ENCODE assay signal across 8 mouse cellular contexts in the genomic region with DNA sequence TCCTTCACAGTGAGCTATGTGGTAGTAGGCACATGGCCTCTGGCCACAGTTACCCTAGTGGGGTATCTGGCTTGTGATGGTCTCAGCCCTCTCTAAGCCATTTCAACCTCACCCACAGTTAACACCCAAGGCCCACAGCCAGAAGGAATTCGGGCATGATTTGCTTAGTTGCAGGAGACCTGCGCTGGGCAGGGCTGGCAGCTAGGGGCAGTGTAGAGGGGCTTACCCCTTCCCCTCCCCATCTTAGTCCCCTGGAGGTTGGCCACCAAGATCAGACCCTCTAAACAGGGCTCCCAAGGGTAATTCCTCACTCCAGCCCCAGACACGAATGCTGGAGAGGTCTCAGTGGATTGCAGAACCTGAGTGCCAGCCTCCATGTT. TPM values are rescaled to one million over a fixed set of nuclear protein-coding genes. Genes with fewer than 3 reads are reported as not detected.
DNase-seq lines count a peak whose midpoint lies in the region; ATAC-seq lines count a peak whose summit lies in the region.

No protein-coding gene starts in this region.

- H3K27me3 ChIP-seq in hindbrain, embryonic 11.5 days (ENCODE audit: control insufficient read depth, insufficient read depth, low read length) = peaks cover 21% of the 10 kb centered on the region

- no peaks in the 10 kb centered on the region for H3K9me3 ChIP-seq in hindbrain, embryonic 11.5 days (ENCODE audit: control insufficient read depth, low read length)

- peak; percentile 38 for ATAC-seq in hindbrain, embryonic 11.5 days (ENCODE audit: low FRiP score)
- 0 out of 2 replicates have a peak, but pooled peaks have one; percentile 7 for ATAC-seq in megakaryocyte, adult 5-6 weeks (ENCODE audit: poor library complexity, severe bottlenecking)
- ATAC-seq in activated CD4-positive, CD25-positive, alpha-beta regulatory T cell, adult 4 months = no peak
- ATAC-seq in cerebellum, adult (ENCODE audit: insufficient number of reproducible peaks, low FRiP score, low TSS enrichment) = no peak

- peak overlapping the region; percentile 94 for H3K4me2 ChIP-seq in hindbrain, embryonic 11.5 days (replicated peaks; ENCODE audit: low read depth, low read length)

- 9% methylated on average over 3 of the region's 3 CpGs for WGBS in hindbrain, embryonic 11.5 days

- peak overlapping the region; percentile 37; the same call in 1 of the 2 replicates for H3K9ac ChIP-seq in hindbrain, embryonic 11.5 days (ENCODE audit: low read depth, low read length)

- no peak overlapping the region for H3K27ac ChIP-seq in hindbrain, embryonic 11.5 days (ENCODE audit: low read depth, low read length)

- intact Hi-C loops in left cerebral cortex, postnatal 4 days (cut with DNase I) = no loop called here

- peak overlapping the region; percentile 48 for H3K4me3 ChIP-seq in hindbrain, embryonic 11.5 days (ENCODE audit: low read depth, low read length)

- no peaks in the 10 kb centered on the region for H3K36me3 ChIP-seq in hindbrain, embryonic 11.5 days (ENCODE audit: control insufficient read depth, insufficient read depth, low read length)

- peak; percentile 68 for DNase-seq in left cerebral cortex, postnatal 4 days
- DNase-seq in left cerebral cortex, adult 8-10 months (ENCODE audit: low spot score in 2 of 2) = no peak
- DNase-seq in embryo, embryonic 10.5 days (ENCODE audit: low spot score) = peak; percentile 56
- DNase-seq in hindbrain, embryonic 11.5 days (ENCODE audit: low spot score) = peak; percentile 55
- DNase-seq in ovary, postnatal 14 days (ENCODE audit: low spot score) = no peak

- no peaks in the 10 kb centered on the region for H3K4me1 ChIP-seq in hindbrain, embryonic 11.5 days (replicated peaks; ENCODE audit: control insufficient read depth, insufficient read depth, low read length)

RNA-seq across cellular contexts. Expression of gene Sned1, which starts 0.9 kb away (rescaled TPM):
- 1 to 10 TPM; 8.4 to 8.6 TPM for total RNA-seq in left cerebral cortex, postnatal 4 days (2021)
- 10 to 100 TPM in 1 of 4 experiments, 1 to 10 TPM in 3; 7.4 to 11.0 (median 9.1) TPM for total RNA-seq in left cerebral cortex, adult 8-10 months (2022)
- polyA plus RNA-seq in hindbrain, embryonic 11.5 days (2014; fragmentation: Nextera tagmentation; extraction: Ambion mirVana) = 1.5 and 4.0 TPM in 2 replicates
- 0.49 and 0.98 TPM in 2 replicates for total RNA-seq in megakaryocyte, adult 5-6 weeks (2015)
- total RNA-seq in megakaryocyte, adult 5-6 weeks (2017) = 0.53 and 1.3 TPM in 2 replicates
- polyA plus RNA-seq in activated CD4-positive, CD25-positive, alpha-beta regulatory T cell, adult 4 months (2017; shearing (Covaris generic)) = under 1 TPM; 0.06 to 0.16 TPM

Comparison
In these comparisons a context has a peak if more than half of its experiments do, and no peak if none do; other contexts are left out.
1. DNase-seq: peak in left cerebral cortex, postnatal 4 days (single experiment), embryo, embryonic 10.5 days (single experiment) and hindbrain, embryonic 11.5 days (single experiment); none in left cerebral cortex, adult 8-10 months (0 of 2) and ovary, postnatal 14 days (single experiment).
2. ATAC-seq: peak in hindbrain, embryonic 11.5 days (single experiment) and megakaryocyte, adult 5-6 weeks (single experiment); none in activated CD4-positive, CD25-positive, alpha-beta regulatory T cell, adult 4 months (single experiment) and cerebellum, adult (single experiment).